7 mouse cellular contexts compared by ENCODE assay signal in genomic region chr12:16618512-16619274, GRCm38 (mm10). TPM values are rescaled to one million over a fixed set of nuclear protein-coding genes. Genes with fewer than 3 reads are reported as not detected.
DNase-seq lines count a peak whose midpoint lies in the region; ATAC-seq lines count a peak whose summit lies in the region.

No protein-coding gene starts in this region.

- no peaks in the 10 kb centered on the region for H3K36me3 ChIP-seq in forebrain, embryonic 15.5 days
- H3K36me3 ChIP-seq in liver, embryonic 11.5 days (ENCODE audit: control insufficient read depth, insufficient read depth, low read length), result no peaks in the 10 kb centered on the region
- no peaks in the 10 kb centered on the region for H3K36me3 ChIP-seq in neural tube, embryonic 13.5 days

- intact Hi-C loops in heart, postnatal 10 days (cut with DNase I), result no loop called here

- H3K27me3 ChIP-seq in forebrain, embryonic 15.5 days, result no peaks in the 10 kb centered on the region
- no peaks in the 10 kb centered on the region for H3K27me3 ChIP-seq in liver, embryonic 11.5 days (replicated peaks; ENCODE audit: control insufficient read depth, insufficient read depth, low read length)
- no peaks in the 10 kb centered on the region; the same call in 1 of the 2 replicates for H3K27me3 ChIP-seq in neural tube, embryonic 13.5 days

- peak overlapping the region; percentile 39; the same call in 1 of the 2 replicates for H3K27ac ChIP-seq in forebrain, embryonic 15.5 days (replicated peaks)
- H3K27ac ChIP-seq in liver, embryonic 11.5 days (ENCODE audit: low read depth, low read length), result no peak overlapping the region
- H3K27ac ChIP-seq in neural tube, embryonic 13.5 days (replicated peaks), result peak overlapping the region; percentile 49

- H3K4me3 ChIP-seq in forebrain, embryonic 15.5 days, result no peak overlapping the region
- no peak overlapping the region for H3K4me3 ChIP-seq in liver, embryonic 11.5 days (ENCODE audit: low read depth, low read length)
- no peak overlapping the region for H3K4me3 ChIP-seq in neural tube, embryonic 13.5 days

- 6% methylated on average over 12 of the region's 12 CpGs for WGBS in forebrain, embryonic 15.5 days
- 55% methylated on average over 12 of the region's 12 CpGs for WGBS in liver, embryonic 11.5 days
- 13% methylated on average over 11 of the region's 12 CpGs for WGBS in neural tube, embryonic 13.5 days

- H3K9ac ChIP-seq in forebrain, embryonic 15.5 days (replicated peaks), result no peak overlapping the region
- no peak overlapping the region for H3K9ac ChIP-seq in liver, embryonic 11.5 days (ENCODE audit: low read depth, low read length)
- H3K9ac ChIP-seq in neural tube, embryonic 13.5 days, result no peak overlapping the region

- no peak overlapping the region for H3K4me2 ChIP-seq in forebrain, embryonic 15.5 days (replicated peaks)
- no peak overlapping the region for H3K4me2 ChIP-seq in liver, embryonic 11.5 days
- no peak overlapping the region for H3K4me2 ChIP-seq in neural tube, embryonic 13.5 days

- peak; percentile 84 for ATAC-seq in forebrain, embryonic 15.5 days (replicated peaks)
- peak; percentile 41 for ATAC-seq in liver, embryonic 11.5 days (replicated peaks; ENCODE audit: low FRiP score)
- ATAC-seq in neural tube, embryonic 13.5 days (ENCODE audit: low read depth), result peak; percentile 91

- DNase-seq in cerebellum, adult 11-12 months, result peak; percentile 53
- peak; percentile 89 to 91 for DNase-seq in heart, postnatal 10 days
- peak; percentile 83 to 87 for DNase-seq in kidney, postnatal 4 days
- no peak for DNase-seq in liver, embryonic 11.5 days (ENCODE audit: low spot score)
- peak; percentile 41 for DNase-seq in urinary bladder, postnatal 25 days (ENCODE audit: low spot score)

- H3K4me1 ChIP-seq in forebrain, embryonic 15.5 days, result peaks cover 19% of the 10 kb centered on the region
- no peaks in the 10 kb centered on the region for H3K4me1 ChIP-seq in liver, embryonic 11.5 days (replicated peaks; ENCODE audit: control insufficient read depth, insufficient read depth, low read length)
- peaks cover 23% of the 10 kb centered on the region for H3K4me1 ChIP-seq in neural tube, embryonic 13.5 days (replicated peaks)

- no peaks in the 10 kb centered on the region for H3K9me3 ChIP-seq in forebrain, embryonic 15.5 days
- no peaks in the 10 kb centered on the region for H3K9me3 ChIP-seq in liver, embryonic 11.5 days (ENCODE audit: control insufficient read depth, low read length)
- no peaks in the 10 kb centered on the region for H3K9me3 ChIP-seq in neural tube, embryonic 13.5 days

RNA-seq across cellular contexts. Expression of gene Lpin1, which starts 7.9 kb away (rescaled TPM):
- 16.2 and 17.5 TPM in 2 replicates for polyA plus RNA-seq in forebrain, embryonic 15.5 days (2015; fragmentation: Nextera tagmentation; extraction: Ambion mirVana)
- 100 to 1,000 TPM in 1 of 2 experiments, 10 to 100 TPM in 1; 65.1 to 106 TPM for total RNA-seq in heart, postnatal 10 days (2021)
- 9.6 and 10.4 TPM in 2 replicates for polyA plus RNA-seq in liver, embryonic 11.5 days (2014; fragmentation: Nextera tagmentation; extraction: Ambion mirVana)
- polyA plus RNA-seq in neural tube, embryonic 13.5 days (2015; fragmentation: Nextera tagmentation; extraction: Ambion mirVana), result 15.9 and 16.1 TPM in 2 replicates

RNA-seq across cellular contexts. Expression of gene Ntsr2, which starts 34.5 kb away (rescaled TPM):
- polyA plus RNA-seq in forebrain, embryonic 15.5 days (2015; fragmentation: Nextera tagmentation; extraction: Ambion mirVana), result 1.5 and 1.6 TPM in 2 replicates
- total RNA-seq in heart, postnatal 10 days (2021), result 1 to 10 TPM; 3.5 to 5.6 TPM
- polyA plus RNA-seq in liver, embryonic 11.5 days (2014; fragmentation: Nextera tagmentation; extraction: Ambion mirVana), result not detected in 2 replicates
- polyA plus RNA-seq in neural tube, embryonic 13.5 days (2015; fragmentation: Nextera tagmentation; extraction: Ambion mirVana), result 0.70 and 0.73 TPM in 2 replicates

Comparison
In these comparisons a context has a peak if more than half of its experiments do, and no peak if none do; other contexts are left out.
1. ATAC-seq: peak in every context shown above with its lines; median percentile 91 in neural tube, embryonic 13.5 days; 84 in forebrain, embryonic 15.5 days; 41 in liver, embryonic 11.5 days.